Mouse (Mus musculus): ENCODE measurements at regions not wholly inside any gene's neighbourhood (a gene's known extent, or its start where the extent isn't known, plus 50 kb on each side); places are given as distances from the start of the nearest gene placed in this dataset.
"Not testable (repeated sequence)": the region's sequence is repeated elsewhere in the genome, so short reads cannot be mapped to it uniquely, and the experiment has no call there.

- peak; percentile 71 for DNase-seq (ENCODE audit: low spot score)
Measured at GRCm38 (mm10) chr11:24296893-24297624, 219.2 kb downstream of the Bcl11a start.

- DNase-seq (ENCODE audit: low spot score): no peak
Measured at GRCm38 (mm10) chr11:24297763-24298162, 219.9 kb downstream of the Bcl11a start.

GRCm38 (mm10) chr11:24300351-24300750 is 222.5 kb downstream of the Bcl11a start:
- DNase-seq (ENCODE audit: low spot score): no peak

- no peak for DNase-seq (ENCODE audit: low spot score)
Measured at GRCm38 (mm10) chr11:24301201-24301600, 223.3 kb downstream of the Bcl11a start.

GRCm38 (mm10) chr11:24305145-24305553 is 227.3 kb downstream of the Bcl11a start:
- DNase-seq (ENCODE audit: low spot score): peak; percentile 15

GRCm38 (mm10) chr11:24305691-24306090 is 227.8 kb downstream of the Bcl11a start:
- DNase-seq (ENCODE audit: low spot score): peak; percentile 25

- DNase-seq (ENCODE audit: low spot score): no peak
Measured at GRCm38 (mm10) chr11:24306101-24306500, 228.2 kb downstream of the Bcl11a start.

GRCm38 (mm10) chr11:24307601-24308252 is 229.9 kb downstream of the Bcl11a start:
- DNase-seq (ENCODE audit: low spot score): no peak

- no peak for DNase-seq (ENCODE audit: low spot score)
Measured at GRCm38 (mm10) chr11:24308253-24308633, 230.4 kb downstream of the Bcl11a start.

- no peak for DNase-seq (ENCODE audit: low spot score)
Measured at GRCm38 (mm10) chr11:24314046-24314445, 236.2 kb downstream of the Bcl11a start.

GRCm38 (mm10) chr11:24315582-24315981 is 237.7 kb downstream of the Bcl11a start:
- no peak for DNase-seq (ENCODE audit: low spot score)

- no peak for DNase-seq (ENCODE audit: low spot score)
Measured at GRCm38 (mm10) chr11:24316198-24316597, 238.3 kb downstream of the Bcl11a start.

- DNase-seq (ENCODE audit: low spot score): no peak
Measured at GRCm38 (mm10) chr11:24317989-24318735, 240.3 kb downstream of the Bcl11a start.

- DNase-seq (ENCODE audit: low spot score): no peak
Measured at GRCm38 (mm10) chr11:24319222-24319621, 241.4 kb downstream of the Bcl11a start.

- not testable (repeated sequence) for DNase-seq (ENCODE audit: low spot score)
Measured at GRCm38 (mm10) chr11:24322412-24322811, 244.6 kb downstream of the Bcl11a start.

- DNase-seq (ENCODE audit: low spot score): no peak
Measured at GRCm38 (mm10) chr11:24328481-24328880, 250.6 kb downstream of the Bcl11a start.

- DNase-seq (ENCODE audit: low spot score): no peak
Measured at GRCm38 (mm10) chr11:24330366-24331124, 252.7 kb downstream of the Bcl11a start.

- no peak for DNase-seq (ENCODE audit: low spot score)
Measured at GRCm38 (mm10) chr11:24332241-24332640, 254.4 kb downstream of the Bcl11a start.

GRCm38 (mm10) chr11:24333111-24333510 is 255.3 kb downstream of the Bcl11a start:
- no peak for DNase-seq (ENCODE audit: low spot score)

- no peak for DNase-seq (ENCODE audit: low spot score)
Measured at GRCm38 (mm10) chr11:24335256-24335655, 257.4 kb downstream of the Bcl11a start.

GRCm38 (mm10) chr11:24338111-24338510 is 260.3 kb downstream of the Bcl11a start:
- DNase-seq (ENCODE audit: low spot score): no peak

GRCm38 (mm10) chr11:24339061-24339460 is 261.2 kb downstream of the Bcl11a start:
- no peak for DNase-seq (ENCODE audit: low spot score)
